Mouse (Mus musculus) midbrain, embryonic 12.5 days (tissue): Measurements from ENCODE around the gene Cacna1g. TPM values are rescaled to one million over a fixed set of nuclear protein-coding genes. Genes with fewer than 3 reads are reported as not detected.
A peak's percentile ranks its signal among the peaks of the same experiment; 100 is the strongest.
"Not testable (repeated sequence)": the region's sequence is repeated elsewhere in the genome, so short reads cannot be mapped to it uniquely, and the experiment has no call there.

Experiments
- ATAC-seq: fragments of 200-750 bp; cut with Nextera tagmentation; 2 replicates; pipeline ENCODE4 v1.8.0; 2017; ENCODE audit warnings: low read depth, moderate TSS enrichment, moderate library complexity; ENCODE audit not compliant: low FRiP score
- H3K27ac ChIP-seq: fragments of 300-500 bp; sonication (generic); replicated peaks from 2 replicates; pipeline ENCODE4 v1.5.1; 2016; ENCODE audit warnings: mild to moderate bottlenecking
- H3K27me3 ChIP-seq: fragments of 300-500 bp; sonication (generic); 2 replicates; pipeline ENCODE4 v1.6.1; 2016; ENCODE audit warnings: mild to moderate bottlenecking
- H3K36me3 ChIP-seq: fragments of 300-500 bp; sonication (generic); 2 replicates; pipeline ENCODE4 v1.6.1; 2016
- H3K4me1 ChIP-seq: fragments of 300-500 bp; sonication (generic); 2 replicates; pipeline ENCODE4 v1.6.1; 2016
- H3K4me2 ChIP-seq: fragments of 300-500 bp; sonication (generic); replicated peaks from 2 replicates; pipeline ENCODE4 v1.6.1; 2016; ENCODE audit warnings: mild to moderate bottlenecking, moderate library complexity
- H3K4me3 ChIP-seq: fragments of 300-500 bp; sonication (generic); 2 replicates; pipeline ENCODE4 v1.5.1; 2016; ENCODE audit warnings: mild to moderate bottlenecking
- H3K9ac ChIP-seq: fragments of 300-500 bp; sonication (generic); replicated peaks from 2 replicates; pipeline ENCODE4 v1.6.1; 2016; ENCODE audit warnings: mild to moderate bottlenecking, moderate library complexity
- H3K9me3 ChIP-seq: fragments of 300-500 bp; sonication (generic); 2 replicates; pipeline ENCODE4 v1.6.1; 2016; ENCODE audit warnings: mild to moderate bottlenecking
- WGBS: fragments of 180-500 bp; shearing (Covaris S2); methylation state at CpG from one replicate; pipeline ENCODE4 v1.1.7; 2016; 5-methylcytosine and 5-hydroxymethylcytosine counted together
- polyA plus RNA-seq: library from polyadenylated mRNA; unstranded; fragments of >200 nt; fragmentation: Nextera tagmentation; extraction: Ambion mirVana; gene quantifications from 2 replicates; pipeline ENCODE4 v1.2.1, GENCODE M21; 2016

Gene Cacna1g
- polyA plus RNA-seq, 1 experiment from 2014 or later: 16.2 TPM

DNA sequence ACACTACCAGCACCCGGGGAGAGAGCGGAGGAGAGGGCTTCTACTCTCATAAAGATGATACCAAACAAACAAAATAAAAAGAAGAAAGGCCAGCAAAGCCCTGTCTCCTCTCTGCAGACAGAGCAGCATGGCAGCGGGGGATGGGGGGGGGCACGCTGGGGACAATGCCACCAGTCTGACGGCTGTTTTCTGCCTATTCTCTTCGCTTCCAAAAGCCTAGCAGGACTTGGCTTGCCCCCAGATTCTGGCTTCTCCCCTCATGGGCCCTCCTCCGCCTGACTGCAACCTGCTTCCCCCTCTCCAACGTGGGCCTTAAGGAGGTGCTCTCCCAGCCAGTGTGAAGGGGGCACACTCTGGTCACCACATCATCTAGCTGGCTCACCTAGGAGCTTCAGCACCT lies 60.5 kb downstream of the Cacna1g start:
- 21% methylated on average over 8 of the region's 8 CpGs for WGBS
- no peaks in the 10 kb centered on the region for H3K9me3 ChIP-seq
- H3K27me3 ChIP-seq: peaks cover 11% of the 10 kb centered on the region
- H3K4me3 ChIP-seq: no peak overlapping the region
- peak overlapping the region; percentile 75 for H3K27ac ChIP-seq
- peaks cover 43% of the 10 kb centered on the region for H3K36me3 ChIP-seq
- H3K4me2 ChIP-seq: peak overlapping the region; percentile 32
- H3K9ac ChIP-seq: peak overlapping the region; percentile 41
- peak; percentile 38 for ATAC-seq
- H3K4me1 ChIP-seq: peaks cover 51% of the 10 kb centered on the region

DNA sequence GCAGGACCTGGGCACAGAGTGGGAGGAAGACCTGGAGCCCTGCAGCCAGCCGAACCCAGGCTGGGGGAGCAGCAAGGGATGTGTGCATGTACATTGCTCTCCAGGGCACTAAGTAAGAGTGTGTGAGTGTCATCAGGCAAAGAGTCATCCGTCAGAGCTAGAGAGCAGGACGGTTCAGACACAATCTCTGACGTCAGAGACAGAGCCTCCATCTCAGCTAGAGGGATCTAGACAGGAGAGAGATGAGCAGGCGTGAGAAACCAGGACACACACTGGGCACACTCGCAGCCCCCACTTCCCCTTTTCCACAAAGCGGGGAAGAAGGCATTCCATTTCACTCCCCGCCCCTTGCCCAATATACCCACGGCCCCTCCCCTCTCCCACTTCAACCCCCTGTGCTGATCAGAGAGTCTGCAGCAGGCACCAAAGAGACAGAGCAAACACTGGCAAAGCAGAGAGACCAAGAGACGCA lies 61.0 kb downstream of the Cacna1g start:
- no peaks in the 10 kb centered on the region for H3K9me3 ChIP-seq
- 29% methylated on average over 10 of the region's 10 CpGs for WGBS
- H3K4me1 ChIP-seq: peaks cover 54% of the 10 kb centered on the region
- H3K4me3 ChIP-seq: no peak overlapping the region
- H3K36me3 ChIP-seq: peaks cover 39% of the 10 kb centered on the region
- peak overlapping the region; percentile 32 for H3K4me2 ChIP-seq
- peak overlapping the region; percentile 41; the same call in 1 of the 2 replicates for H3K9ac ChIP-seq
- peaks cover 11% of the 10 kb centered on the region for H3K27me3 ChIP-seq
- H3K27ac ChIP-seq: peak overlapping the region; percentile 75
- ATAC-seq: peak; percentile 59

DNA sequence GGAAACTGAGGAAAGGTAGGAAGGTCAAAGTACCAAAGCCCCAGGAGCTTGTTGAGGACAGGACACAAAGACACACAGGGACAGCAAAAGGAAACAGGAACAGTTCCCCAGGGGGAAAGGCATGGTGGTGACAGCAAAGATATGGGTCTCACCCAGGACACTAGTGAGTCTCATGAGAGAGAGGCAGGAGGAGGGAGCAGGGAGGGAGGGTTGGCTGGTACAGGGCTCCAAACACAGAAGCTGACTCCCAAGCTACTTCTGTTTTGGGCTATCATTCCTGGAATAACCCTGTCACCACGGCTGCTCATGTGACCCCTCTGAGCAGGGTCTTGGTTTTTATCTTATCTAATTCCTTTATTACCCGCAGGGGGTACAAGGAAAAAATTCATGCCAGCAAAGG lies 61.4 kb downstream of the Cacna1g start:
- Histone ChIP-seq H3K36me3 (peaks cover 36% of the 10 kb centered on the region), H3K4me3 (no peak overlapping the region), H3K9me3 (no peaks in the 10 kb centered on the region), H3K27me3 (peaks cover 11% of the 10 kb centered on the region), H3K4me2 (no peak overlapping the region), H3K9ac (no peak overlapping the region), H3K27ac (peak overlapping the region; percentile 75), H3K4me1 (peaks cover 59% of the 10 kb centered on the region)
- 74% methylated on average over 2 of the region's 2 CpGs for whole genome bisulfite sequencing
- no peak for ATAC-seq

DNA sequence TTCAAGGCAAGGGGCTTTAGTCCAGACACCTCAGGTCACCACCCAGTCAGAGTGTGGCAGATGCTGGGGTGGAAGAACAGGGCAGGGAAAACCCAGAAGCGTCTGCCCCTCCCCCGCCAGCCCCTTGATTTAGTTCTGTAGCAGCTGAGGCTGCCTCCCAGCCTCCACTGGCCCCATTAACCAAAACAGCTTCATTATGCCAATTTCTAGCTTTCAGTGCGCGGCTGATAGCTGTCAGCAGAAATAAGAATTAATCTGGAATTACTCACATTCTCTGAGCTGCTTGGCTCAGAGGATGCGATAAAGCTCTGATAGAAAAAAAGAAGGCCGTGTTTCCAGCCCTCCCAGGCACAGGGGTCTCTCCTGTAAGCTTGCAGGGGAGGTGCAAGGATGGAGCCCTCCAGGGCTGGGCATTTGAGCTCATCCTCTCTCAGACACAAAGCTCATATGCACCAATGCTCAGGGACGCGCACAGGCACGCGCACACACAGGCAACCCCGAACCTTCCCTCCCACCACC lies 66.1 kb downstream of the Cacna1g start:
- H3K9ac ChIP-seq: no peak overlapping the region; the same call in 1 of the 2 replicates
- peak; percentile 66 for ATAC-seq
- H3K4me3 ChIP-seq: no peak overlapping the region
- peaks cover 4% of the 10 kb centered on the region; the same call in 1 of the 2 replicates for H3K27me3 ChIP-seq
- 24% methylated on average over 11 of the region's 11 CpGs for WGBS
- peaks cover 54% of the 10 kb centered on the region for H3K4me1 ChIP-seq
- H3K36me3 ChIP-seq: peaks cover 21% of the 10 kb centered on the region; the same call in 1 of the 2 replicates
- H3K4me2 ChIP-seq: 0 out of 2 replicates have a peak overlapping the region, but pooled peaks have one; percentile 8
- H3K9me3 ChIP-seq: no peaks in the 10 kb centered on the region
- peak overlapping the region; percentile 87 for H3K27ac ChIP-seq

DNA sequence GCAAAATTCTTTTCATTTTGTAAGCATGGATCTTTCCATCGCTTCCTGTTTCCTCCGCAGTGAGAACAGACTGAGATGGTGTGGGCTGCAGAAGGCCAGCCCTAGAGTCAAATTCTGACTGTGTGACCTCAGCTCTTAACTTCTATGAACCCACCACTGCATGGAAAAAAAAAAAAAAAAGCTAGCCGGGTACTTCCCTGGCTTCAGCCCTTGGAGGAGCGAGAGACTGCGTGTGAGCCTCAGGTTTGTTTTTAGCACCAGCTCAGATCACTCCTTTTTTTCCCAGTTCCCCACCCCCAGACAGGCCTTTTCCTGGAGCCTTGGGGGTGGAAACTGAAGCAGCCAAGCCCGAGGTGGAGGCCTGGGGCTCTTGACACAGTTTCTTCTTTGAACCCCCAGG lies 68.7 kb downstream of the Cacna1g start:
- Histone ChIP-seq H3K9ac (0 out of 2 replicates have a peak overlapping the region, but pooled peaks have one; percentile 4), H3K36me3 (peaks cover 12% of the 10 kb centered on the region; the same call in 1 of the 2 replicates), H3K4me2 (no peak overlapping the region), H3K4me1 (peaks cover 46% of the 10 kb centered on the region), H3K27ac (no peak overlapping the region), H3K27me3 (0 out of 2 replicates have a peak, but pooled peaks cover 4% of the 10 kb centered on the region), H3K4me3 (no peak overlapping the region), H3K9me3 (no peaks in the 10 kb centered on the region)
- ATAC-seq: no peak
- WGBS: 52% methylated on average over 6 of the region's 6 CpGs

- Histone ChIP-seq H3K9me3 (no peaks in the 10 kb centered on the region), H3K27ac (no peak overlapping the region), H3K4me3 (no peak overlapping the region), H3K36me3 (peaks cover 11% of the 10 kb centered on the region; the same call in 1 of the 2 replicates), H3K27me3 (0 out of 2 replicates have a peak, but pooled peaks cover 4% of the 10 kb centered on the region), H3K4me2 (no peak overlapping the region), H3K4me1 (peaks cover 46% of the 10 kb centered on the region), H3K9ac (no peak overlapping the region)
- 27% methylated on average over 11 of the region's 11 CpGs for WGBS
- no peak for ATAC-seq
These were observed 69.2 kb downstream of the Cacna1g start for GRCm38 (mm10) chr11:94404641-94405260.

- no peak overlapping the region for H3K4me2 ChIP-seq
- H3K4me1 ChIP-seq: peaks cover 42% of the 10 kb centered on the region
- no peak overlapping the region for H3K9ac ChIP-seq
- ATAC-seq: no peak
- H3K27ac ChIP-seq: no peak overlapping the region
- 0 out of 2 replicates have a peak, but pooled peaks cover 4% of the 10 kb centered on the region for H3K27me3 ChIP-seq
- H3K36me3 ChIP-seq: peaks cover 5% of the 10 kb centered on the region; the same call in 1 of the 2 replicates
- no peak overlapping the region for H3K4me3 ChIP-seq
- no peaks in the 10 kb centered on the region for H3K9me3 ChIP-seq
- WGBS: 57% methylated on average over 5 of the region's 5 CpGs
These were observed 69.8 kb downstream of the Cacna1g start for GRCm38 (mm10) chr11:94404178-94404577.

- ATAC-seq: no peak
- 87% methylated on average over 10 of the region's 10 CpGs for WGBS
- 0 out of 2 replicates have a peak, but pooled peaks cover 4% of the 10 kb centered on the region for H3K27me3 ChIP-seq
- peaks cover 39% of the 10 kb centered on the region for H3K4me1 ChIP-seq
- H3K9ac ChIP-seq: no peak overlapping the region
- H3K9me3 ChIP-seq: no peaks in the 10 kb centered on the region
- no peak overlapping the region for H3K27ac ChIP-seq
- H3K4me3 ChIP-seq: no peak overlapping the region
- no peak overlapping the region for H3K4me2 ChIP-seq
- H3K36me3 ChIP-seq: peaks cover 1% of the 10 kb centered on the region; the same call in 1 of the 2 replicates
These were observed 70.2 kb downstream of the Cacna1g start for GRCm38 (mm10) chr11:94403757-94404156.

DNA sequence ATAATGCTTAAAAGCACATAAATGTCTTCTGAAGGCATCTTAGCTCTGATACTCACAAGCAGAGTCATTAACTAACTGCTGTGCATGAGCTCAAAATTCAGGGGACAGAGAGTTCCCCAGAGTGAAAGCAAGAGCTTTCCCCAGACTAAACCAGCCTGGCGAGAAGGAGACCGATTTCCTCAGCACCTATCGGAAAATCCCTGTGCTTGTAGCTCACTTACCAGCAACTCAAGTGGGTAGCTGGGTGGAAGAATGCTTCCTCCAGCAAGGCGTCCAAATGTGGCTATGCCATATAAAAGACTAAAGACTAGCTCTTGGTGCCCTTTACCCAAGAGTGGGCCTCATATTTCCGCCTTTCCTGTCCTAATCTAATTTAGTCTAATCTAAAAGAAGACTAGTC lies 71.3 kb downstream of the Cacna1g start:
- 0 out of 2 replicates have a peak, but pooled peaks cover 4% of the 10 kb centered on the region for H3K27me3 ChIP-seq
- H3K9me3 ChIP-seq: no peaks in the 10 kb centered on the region
- H3K36me3 ChIP-seq: no peaks in the 10 kb centered on the region
- 82% methylated on average over 5 of the region's 5 CpGs for WGBS
- H3K27ac ChIP-seq: no peak overlapping the region
- no peak overlapping the region for H3K4me3 ChIP-seq
- no peak overlapping the region for H3K4me2 ChIP-seq
- no peak overlapping the region for H3K9ac ChIP-seq
- ATAC-seq: no peak
- H3K4me1 ChIP-seq: peaks cover 30% of the 10 kb centered on the region

- H3K27me3 ChIP-seq, H3K4me3 ChIP-seq, H3K4me2 ChIP-seq, H3K9ac ChIP-seq, H3K27ac ChIP-seq, H3K9me3 ChIP-seq, H3K36me3 ChIP-seq, ATAC-seq: not testable (repeated sequence)
- 84% methylated on average over 4 of the region's 4 CpGs for WGBS
- H3K4me1 ChIP-seq: peaks cover 23% of the 10 kb centered on the region
These were observed 72.0 kb downstream of the Cacna1g start for GRCm38 (mm10) chr11:94402029-94402428.

GRCm38 (mm10) chr11:94400996-94401395 lies 73.0 kb downstream of the Cacna1g start:
- 83% methylated on average over 6 of the region's 6 CpGs for WGBS
- Histone ChIP-seq H3K27me3 (no peaks in the 10 kb centered on the region), H3K4me1 (peaks cover 13% of the 10 kb centered on the region; the same call in 1 of the 2 replicates), H3K4me3 (no peak overlapping the region), H3K27ac (no peak overlapping the region), H3K9me3 (no peaks in the 10 kb centered on the region), H3K4me2 (no peak overlapping the region), H3K36me3 (no peaks in the 10 kb centered on the region), H3K9ac (no peak overlapping the region)
- ATAC-seq: no peak

GRCm38 (mm10) chr11:94394107-94394506 lies 79.9 kb downstream of the Cacna1g start:
- no peak overlapping the region for H3K9ac ChIP-seq
- H3K9me3 ChIP-seq: no peaks in the 10 kb centered on the region
- no peak overlapping the region for H3K4me3 ChIP-seq
- no peak for ATAC-seq
- no peak overlapping the region for H3K27ac ChIP-seq
- 84% methylated on average over 5 of the region's 7 CpGs for WGBS
- 0 out of 2 replicates have a peak, but pooled peaks cover 6% of the 10 kb centered on the region for H3K4me1 ChIP-seq
- H3K36me3 ChIP-seq: no peaks in the 10 kb centered on the region
- H3K4me2 ChIP-seq: no peak overlapping the region
- H3K27me3 ChIP-seq: peaks cover 37% of the 10 kb centered on the region
